Mouse (Mus musculus): ENCODE measurements around the gene Ferd3l. TPM values are rescaled to one million over a fixed set of nuclear protein-coding genes. Genes with fewer than 3 reads are reported as not detected.

The Ferd3l gene
- polyA plus RNA-seq (2015; fragmentation: Nextera tagmentation; extraction: Ambion mirVana): 0.64 and 0.77 TPM in 2 replicates

GRCm38 (mm10) chr12:33928331-33929192 is at the start of gene Ferd3l:
Gene Ferd3l, plus strand, starts transcription at chr12:33928425.
- 1% methylated on average over 38 of the region's 39 CpGs for WGBS
- Histone ChIP-seq H3K4me2 (peak within 1 kb of the TSS; percentile 58), H3K9ac (replicated peaks) (0 out of 2 replicates have a peak within 1 kb of the TSS, but pooled peaks have one; percentile 17), H3K36me3 (no peaks in the 10 kb centered on the region), H3K27me3 (replicated peaks) (peaks cover 35% of the 10 kb centered on the region), H3K27ac (replicated peaks) (no peak within 1 kb of the TSS), H3K4me1 (peaks cover 17% of the 10 kb centered on the region), H3K4me3 (replicated peaks) (peak within 1 kb of the TSS; percentile 35), H3K9me3 (replicated peaks) (no peaks in the 10 kb centered on the region)
- no peak for ATAC-seq (ENCODE audit: low FRiP score)

GRCm38 (mm10) chr12:33893956-33894355 is 34.3 kb upstream of the Ferd3l start:
- Histone ChIP-seq H3K4me3 (replicated peaks) (no peak overlapping the region), H3K4me2 (no peak overlapping the region), H3K9ac (replicated peaks) (no peak overlapping the region), H3K27me3 (replicated peaks) (no peaks in the 10 kb centered on the region), H3K36me3 (no peaks in the 10 kb centered on the region), H3K9me3 (replicated peaks) (no peaks in the 10 kb centered on the region), H3K27ac (replicated peaks) (no peak overlapping the region), H3K4me1 (no peaks in the 10 kb centered on the region)
- no peak for ATAC-seq (ENCODE audit: low FRiP score)
- whole genome bisulfite sequencing: 76% methylated on average over 2 of the region's 2 CpGs

- no peak overlapping the region for H3K4me3 ChIP-seq (replicated peaks)
- H3K4me2 ChIP-seq: no peak overlapping the region
- no peaks in the 10 kb centered on the region for H3K4me1 ChIP-seq
- no peak for ATAC-seq (ENCODE audit: low FRiP score)
- no peaks in the 10 kb centered on the region for H3K9me3 ChIP-seq (replicated peaks)
- H3K27me3 ChIP-seq (replicated peaks): no peaks in the 10 kb centered on the region
- no peak overlapping the region for H3K27ac ChIP-seq (replicated peaks)
- WGBS: 83% methylated on average over 1 of the region's 1 CpGs
- no peak overlapping the region for H3K9ac ChIP-seq (replicated peaks)
- H3K36me3 ChIP-seq: no peaks in the 10 kb centered on the region
Observed at GRCm38 (mm10) chr12:33894621-33895020, 33.6 kb upstream of the Ferd3l start.

GRCm38 (mm10) chr12:33926751-33927150 is 1.5 kb upstream of the Ferd3l start:
- Histone ChIP-seq H3K4me2 (no peak overlapping the region), H3K9ac (replicated peaks) (no peak overlapping the region), H3K9me3 (replicated peaks) (no peaks in the 10 kb centered on the region), H3K36me3 (no peaks in the 10 kb centered on the region), H3K4me3 (replicated peaks) (no peak overlapping the region), H3K4me1 (peaks cover 17% of the 10 kb centered on the region), H3K27me3 (replicated peaks) (peaks cover 35% of the 10 kb centered on the region), H3K27ac (replicated peaks) (no peak overlapping the region)
- no peak for ATAC-seq (ENCODE audit: low FRiP score)
- 12% methylated on average over 3 of the region's 3 CpGs for WGBS

GRCm38 (mm10) chr12:33927334-33928098 is 709 bp upstream of the Ferd3l start:
- 2% methylated on average over 15 of the region's 15 CpGs for WGBS
- ATAC-seq (ENCODE audit: low FRiP score): 0 out of 2 replicates have a peak, but pooled peaks have one; percentile 35
- H3K9me3 ChIP-seq (replicated peaks): no peaks in the 10 kb centered on the region
- H3K9ac ChIP-seq (replicated peaks): no peak overlapping the region
- peaks cover 17% of the 10 kb centered on the region for H3K4me1 ChIP-seq
- H3K27ac ChIP-seq (replicated peaks): no peak overlapping the region
- H3K4me2 ChIP-seq: peak overlapping the region; percentile 58
- H3K36me3 ChIP-seq: no peaks in the 10 kb centered on the region
- peak overlapping the region; percentile 35 for H3K4me3 ChIP-seq (replicated peaks)
- peaks cover 35% of the 10 kb centered on the region for H3K27me3 ChIP-seq (replicated peaks)

- Histone ChIP-seq H3K27me3 (replicated peaks) (peaks cover 59% of the 10 kb centered on the region), H3K4me3 (replicated peaks) (no peak overlapping the region), H3K4me2 (no peak overlapping the region), H3K27ac (replicated peaks) (no peak overlapping the region), H3K9me3 (replicated peaks) (no peaks in the 10 kb centered on the region), H3K4me1 (peaks cover 13% of the 10 kb centered on the region), H3K9ac (replicated peaks) (no peak overlapping the region), H3K36me3 (no peaks in the 10 kb centered on the region)
- no peak for ATAC-seq (ENCODE audit: low FRiP score)
- whole genome bisulfite sequencing: 9% methylated on average over 3 of the region's 3 CpGs
Observed at GRCm38 (mm10) chr12:33952843-33953242, 24.6 kb downstream of the Ferd3l start.

- no peak for ATAC-seq (ENCODE audit: low FRiP score)
- Histone ChIP-seq H3K27ac (replicated peaks) (no peak overlapping the region), H3K36me3 (no peaks in the 10 kb centered on the region), H3K9me3 (replicated peaks) (no peaks in the 10 kb centered on the region), H3K4me2 (no peak overlapping the region), H3K27me3 (replicated peaks) (peaks cover 77% of the 10 kb centered on the region), H3K4me1 (peaks cover 22% of the 10 kb centered on the region), H3K4me3 (replicated peaks) (no peak overlapping the region), H3K9ac (replicated peaks) (no peak overlapping the region)
- WGBS: 8% methylated on average over 8 of the region's 8 CpGs
Observed at GRCm38 (mm10) chr12:33954931-33955565, 26.8 kb downstream of the Ferd3l start.

- no peak for ATAC-seq (ENCODE audit: low FRiP score)
- H3K36me3 ChIP-seq: no peaks in the 10 kb centered on the region
- no peak overlapping the region for H3K9ac ChIP-seq (replicated peaks)
- no peak overlapping the region for H3K27ac ChIP-seq (replicated peaks)
- H3K27me3 ChIP-seq (replicated peaks): peaks cover 75% of the 10 kb centered on the region
- no peaks in the 10 kb centered on the region for H3K9me3 ChIP-seq (replicated peaks)
- H3K4me1 ChIP-seq: peaks cover 22% of the 10 kb centered on the region
- peak overlapping the region; percentile 50; the same call in 1 of the 2 replicates for H3K4me3 ChIP-seq (replicated peaks)
- 2% methylated on average over 28 of the region's 28 CpGs for WGBS
- H3K4me2 ChIP-seq: peak overlapping the region; percentile 36
Observed at GRCm38 (mm10) chr12:33955606-33956295, 27.5 kb downstream of the Ferd3l start.

GRCm38 (mm10) chr12:33956576-33957399 is 28.6 kb downstream of the Ferd3l start:
- Histone ChIP-seq H3K36me3 (no peaks in the 10 kb centered on the region), H3K4me2 (peak overlapping the region; percentile 81), H3K4me1 (peaks cover 22% of the 10 kb centered on the region), H3K4me3 (replicated peaks) (peak overlapping the region; percentile 50), H3K27me3 (replicated peaks) (peaks cover 78% of the 10 kb centered on the region), H3K27ac (replicated peaks) (no peak overlapping the region; the same call in 1 of the 2 replicates), H3K9ac (replicated peaks) (no peak overlapping the region), H3K9me3 (replicated peaks) (no peaks in the 10 kb centered on the region)
- under 1% methylated on average over 43 of the region's 43 CpGs for WGBS
- ATAC-seq (ENCODE audit: low FRiP score): no peak

GRCm38 (mm10) chr12:33957400-33958240 is 29.4 kb downstream of the Ferd3l start, which contains the start of gene Twist1:
Gene Twist1, plus strand, starts transcription at chr12:33957671.
- ATAC-seq (ENCODE audit: low FRiP score): peak; percentile 60
- WGBS: 0% methylated on average over 77 of the region's 105 CpGs
- Histone ChIP-seq H3K27ac (replicated peaks) (no peak within 1 kb of the TSS; the same call in 1 of the 2 replicates), H3K4me2 (peak within 1 kb of the TSS; percentile 81), H3K4me3 (replicated peaks) (peak within 1 kb of the TSS; percentile 50), H3K4me1 (peaks cover 26% of the 10 kb centered on the region), H3K36me3 (no peaks in the 10 kb centered on the region), H3K9me3 (replicated peaks) (no peaks in the 10 kb centered on the region), H3K9ac (replicated peaks) (peak within 1 kb of the TSS; percentile 52), H3K27me3 (replicated peaks) (peaks cover 86% of the 10 kb centered on the region)
